Mouse (Mus musculus): ENCODE results near the gene Slco4c1.

Gene Slco4c1

GRCm38 (mm10) chr1:96871528-96872360 is at the start of gene Slco4c1:
Slco4c1 (minus strand) TSS chr1:96872171.
- peak; percentile 1 for DNase-seq

DNA sequence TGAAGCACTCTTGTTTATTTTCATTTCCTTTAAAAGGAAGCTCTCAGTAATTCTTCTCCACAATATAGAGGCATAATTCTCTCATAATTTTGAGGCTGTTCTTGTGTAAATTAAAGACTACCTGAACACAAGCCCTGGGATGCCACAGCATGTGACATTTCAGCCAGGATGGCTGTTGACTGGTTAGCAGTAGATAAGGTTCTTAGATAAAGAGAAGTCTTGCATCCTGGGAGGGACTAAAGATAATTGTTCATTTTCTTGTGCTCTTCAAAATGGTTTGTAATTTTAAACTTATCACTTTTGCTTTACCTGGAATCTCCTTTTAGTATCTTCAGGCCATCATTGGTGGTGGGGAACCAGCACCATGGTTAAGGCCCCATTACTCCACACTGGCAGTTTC is 45.4 kb upstream of the Slco4c1 start:
- no peak for DNase-seq

- no peak for DNase-seq
These were observed 11.8 kb upstream of the Slco4c1 start for GRCm38 (mm10) chr1:96883788-96884187.

GRCm38 (mm10) chr1:96878572-96878971 is 6.6 kb upstream of the Slco4c1 start:
- no peak for DNase-seq

DNA sequence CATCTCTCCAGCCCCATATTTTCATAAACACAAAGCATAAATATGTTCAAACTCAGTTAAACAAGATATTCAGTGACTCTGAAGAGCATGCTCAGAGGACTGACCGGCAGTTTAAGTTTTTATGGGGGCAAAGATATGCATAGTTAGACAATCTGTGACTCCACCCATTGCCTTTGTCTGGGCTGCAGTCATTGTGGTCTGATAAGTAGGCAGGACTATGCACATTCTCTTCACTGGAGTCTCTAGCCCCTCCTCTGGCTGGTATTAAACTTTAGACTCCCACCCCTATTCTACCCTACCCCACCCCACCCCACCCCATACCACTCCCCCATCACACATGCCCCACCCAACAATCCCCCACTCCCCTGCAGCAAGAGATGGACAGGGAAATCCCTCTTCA is 4.1 kb upstream of the Slco4c1 start:
- no peak for DNase-seq

DNA sequence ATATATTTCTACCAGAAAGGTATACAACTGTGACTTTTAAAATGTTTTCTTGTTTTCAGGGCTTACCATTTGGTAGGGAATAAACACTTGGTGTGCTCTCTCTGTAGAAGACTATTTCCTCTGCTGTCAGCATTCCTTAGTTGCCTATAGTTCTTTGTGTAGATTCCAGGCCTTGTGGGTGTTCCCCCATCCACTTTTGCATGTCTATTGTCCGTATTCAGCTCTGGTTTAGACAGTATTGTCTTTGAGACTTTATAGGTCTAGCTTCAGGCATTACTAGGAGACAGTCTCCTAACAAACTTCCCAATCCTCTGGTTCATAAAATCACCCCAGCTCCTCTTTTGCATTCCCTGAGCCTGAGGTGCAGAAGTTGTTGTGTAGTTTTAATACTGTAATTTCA is 2.7 kb upstream of the Slco4c1 start:
- no peak for DNase-seq

GRCm38 (mm10) chr1:96872361-96872693 is 356 bp upstream of the Slco4c1 start:
- no peak for DNase-seq

DNA sequence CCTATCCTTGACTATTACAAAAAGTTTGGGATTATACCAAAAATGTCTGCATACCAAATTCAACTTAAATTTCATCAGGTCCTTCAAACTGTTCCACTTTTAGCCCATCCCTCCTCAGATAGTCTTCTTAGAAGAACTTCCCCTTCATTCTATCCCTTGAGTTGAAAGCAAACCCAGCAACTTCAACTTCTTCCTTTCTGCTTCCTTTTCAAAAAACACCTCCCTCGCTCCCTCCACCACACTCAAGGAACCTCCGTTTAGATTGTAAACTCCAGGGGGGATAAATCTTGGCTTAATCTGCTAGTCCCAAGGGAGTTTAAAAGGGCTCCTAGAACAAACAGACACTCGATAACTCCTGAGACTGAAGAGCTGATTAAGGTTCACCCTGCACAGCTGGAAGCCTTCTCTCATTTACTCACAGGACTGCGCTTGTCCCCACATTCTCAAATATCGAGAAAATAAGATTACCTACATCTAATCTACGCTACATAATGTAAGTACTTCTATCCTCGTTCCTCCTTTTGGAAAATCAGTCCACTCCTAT is 1.1 kb downstream of the Slco4c1 start:
- no peak for DNase-seq

GRCm38 (mm10) chr1:96868722-96869121 is 3.2 kb downstream of the Slco4c1 start:
- no peak for DNase-seq

- no peak for DNase-seq
These were observed 6.0 kb downstream of the Slco4c1 start for GRCm38 (mm10) chr1:96866002-96866401.

GRCm38 (mm10) chr1:96864120-96864519 is 7.9 kb downstream of the Slco4c1 start:
- no peak for DNase-seq

DNA sequence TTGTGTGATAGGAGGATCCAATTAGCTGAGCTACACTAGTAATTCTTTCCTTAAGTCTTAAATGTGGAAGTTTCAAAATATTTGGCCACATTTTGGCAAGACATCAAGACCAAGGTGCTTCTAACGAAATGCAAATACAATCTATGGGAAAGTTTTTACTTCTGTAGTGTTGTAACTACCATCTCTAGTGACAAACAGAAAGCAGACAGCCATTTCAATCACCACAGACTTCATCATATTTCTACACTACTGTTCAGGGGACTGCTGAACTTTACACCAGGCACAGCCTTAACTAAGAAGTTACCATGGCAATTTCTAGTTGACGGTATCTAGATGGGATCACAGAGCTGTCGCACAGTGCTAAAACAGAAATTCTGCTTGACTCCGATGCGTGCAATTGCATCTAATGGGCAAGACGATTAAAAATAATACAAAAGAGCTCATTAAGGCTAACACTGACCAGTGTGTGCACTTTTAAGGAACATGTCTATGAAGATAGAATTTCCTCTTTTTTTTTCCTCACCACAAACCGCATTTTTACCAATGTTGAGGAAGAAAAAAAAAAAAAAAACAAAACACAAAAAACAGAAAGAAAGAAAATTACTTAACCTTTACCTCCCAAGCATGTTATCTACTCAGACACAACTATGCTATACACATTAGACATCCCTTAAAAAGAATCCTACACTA is 11.8 kb downstream of the Slco4c1 start:
- DNase-seq, result no peak

GRCm38 (mm10) chr1:96853541-96853940 is 18.4 kb downstream of the Slco4c1 start:
- DNase-seq, result no peak

- DNase-seq, result no peak
These were observed 22.9 kb downstream of the Slco4c1 start for GRCm38 (mm10) chr1:96849101-96849500.

GRCm38 (mm10) chr1:96848606-96849005 is 23.4 kb downstream of the Slco4c1 start:
- no peak for DNase-seq

GRCm38 (mm10) chr1:96846727-96847126 is 25.2 kb downstream of the Slco4c1 start:
- DNase-seq, result peak; percentile 2

DNA sequence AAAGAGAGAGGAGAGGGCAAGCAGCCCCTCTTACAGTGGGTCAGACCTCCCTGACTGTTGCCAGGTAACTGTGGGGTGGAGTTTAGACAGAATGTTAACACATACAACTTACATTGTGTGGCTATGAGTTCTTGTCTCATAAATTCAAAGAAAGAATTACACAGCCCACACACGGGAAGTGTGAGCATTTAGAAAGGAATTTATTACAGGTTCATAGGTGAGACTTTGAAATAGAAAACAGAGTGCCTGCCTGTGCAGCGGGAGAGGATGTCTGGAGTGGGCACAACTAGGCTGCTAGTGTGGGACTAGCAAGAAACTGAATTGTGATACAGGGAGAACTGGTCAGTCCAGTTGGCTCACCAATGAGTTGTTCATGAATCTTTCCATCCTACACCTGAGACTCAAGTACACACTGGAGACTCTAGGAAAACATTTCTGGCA is 66.7 kb downstream of the Slco4c1 start:
- no peak for DNase-seq

DNA sequence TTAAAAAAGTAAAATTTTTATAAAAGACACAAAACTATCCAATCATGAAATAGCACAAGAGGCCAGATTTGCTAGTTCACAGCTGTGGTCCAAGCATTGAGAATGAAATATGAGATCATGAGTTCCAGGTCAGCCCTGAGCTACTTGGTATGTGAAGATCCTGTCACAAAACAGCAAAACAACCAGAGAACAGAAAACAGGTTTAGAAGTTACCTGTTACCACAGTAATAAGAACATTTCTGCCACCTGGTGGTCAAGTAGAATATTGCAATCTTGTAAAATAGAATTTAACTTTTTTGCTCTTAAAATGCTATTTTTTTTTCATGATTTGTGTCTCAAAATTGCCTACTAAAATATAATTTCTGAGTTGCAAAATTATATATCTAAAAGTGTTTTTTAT is 70.4 kb downstream of the Slco4c1 start:
- peak in 1 of 2 experiments; percentile 1 for DNase-seq

DNA sequence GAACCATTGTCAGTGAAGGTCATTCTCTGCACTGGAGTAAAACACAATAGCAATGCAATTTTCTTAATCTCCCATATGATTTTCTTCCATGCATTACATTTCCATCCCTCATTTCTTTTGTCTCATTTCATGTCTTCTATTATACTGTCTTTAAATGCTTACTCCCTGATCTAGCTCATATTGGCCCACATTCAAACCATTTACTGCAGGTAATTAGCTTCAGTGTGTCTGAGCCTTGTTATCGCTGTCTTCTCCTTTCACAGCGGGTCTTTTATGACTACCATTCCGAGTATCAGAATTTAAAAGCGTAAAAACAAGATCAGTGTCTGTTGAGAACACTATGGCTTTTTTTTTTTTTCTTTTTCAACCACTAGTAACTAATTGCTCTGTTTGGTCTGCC is 77.3 kb downstream of the Slco4c1 start:
- no peak for DNase-seq

- DNase-seq, result no peak
These were observed 77.7 kb downstream of the Slco4c1 start for GRCm38 (mm10) chr1:96794290-96794689.

DNA sequence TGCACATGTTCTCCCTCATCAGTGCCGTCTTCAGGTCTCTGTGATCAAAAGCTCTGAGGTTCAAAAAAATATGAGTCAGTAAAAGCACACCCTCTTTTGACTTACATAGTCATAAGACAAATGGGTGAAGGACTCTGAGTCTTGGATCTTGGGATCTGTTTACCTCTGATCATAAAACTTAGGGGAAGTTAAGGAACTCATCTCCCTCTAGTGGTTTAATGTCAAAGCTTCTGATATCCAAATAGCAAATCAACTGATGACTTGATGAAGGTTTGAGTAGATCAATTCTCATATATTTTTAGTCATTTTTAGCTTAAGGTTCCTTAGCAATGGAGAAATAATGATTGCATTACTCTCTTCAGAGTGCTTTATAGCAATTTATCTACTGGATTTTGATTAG is 82.7 kb downstream of the Slco4c1 start:
- DNase-seq, result no peak

- DNase-seq, result no peak
These were observed 97.8 kb downstream of the Slco4c1 start for GRCm38 (mm10) chr1:96774174-96774573.

DNA sequence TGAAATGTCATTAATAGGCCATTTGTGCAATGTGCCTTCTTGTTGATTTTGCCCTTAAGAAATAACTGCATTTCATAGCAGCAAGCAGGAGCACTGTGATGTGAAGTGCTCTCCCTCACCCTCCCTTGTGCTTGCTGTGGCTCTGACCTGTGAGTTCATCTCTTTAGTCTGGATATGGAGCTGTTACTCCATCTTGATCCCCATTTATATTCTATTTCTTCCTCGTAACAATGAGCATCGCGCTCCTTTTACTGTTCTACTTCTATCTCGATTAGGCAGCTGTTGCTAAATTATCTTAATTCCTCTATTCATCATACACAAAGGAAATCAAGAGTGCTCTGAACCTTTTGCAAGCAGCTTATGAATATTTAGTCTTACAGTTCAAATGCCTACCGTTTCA is 98.3 kb downstream of the Slco4c1 start:
- DNase-seq, result no peak

DNA sequence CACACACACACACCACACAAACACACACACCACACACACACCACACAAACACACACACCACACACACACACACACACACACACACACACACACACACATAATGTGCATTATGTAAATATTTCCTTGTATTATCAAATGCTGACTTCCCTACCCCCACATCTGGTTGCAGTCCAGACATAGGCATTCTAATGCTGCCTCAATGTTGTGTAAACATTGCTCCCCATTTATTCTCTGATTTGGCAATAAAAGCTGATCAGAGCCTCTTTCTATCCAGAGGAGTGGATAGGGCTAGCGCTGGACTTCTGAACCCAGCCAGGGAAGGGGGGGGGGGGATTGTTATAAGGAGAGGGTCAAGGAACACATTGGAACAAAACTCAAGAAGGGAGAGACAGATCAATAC is 101.7 kb downstream of the Slco4c1 start:
- DNase-seq, result no peak

Data from B cell, adult 2 months (primary cell).